Mouse (Mus musculus): Measurements from ENCODE around the gene Arsb.

DNA sequence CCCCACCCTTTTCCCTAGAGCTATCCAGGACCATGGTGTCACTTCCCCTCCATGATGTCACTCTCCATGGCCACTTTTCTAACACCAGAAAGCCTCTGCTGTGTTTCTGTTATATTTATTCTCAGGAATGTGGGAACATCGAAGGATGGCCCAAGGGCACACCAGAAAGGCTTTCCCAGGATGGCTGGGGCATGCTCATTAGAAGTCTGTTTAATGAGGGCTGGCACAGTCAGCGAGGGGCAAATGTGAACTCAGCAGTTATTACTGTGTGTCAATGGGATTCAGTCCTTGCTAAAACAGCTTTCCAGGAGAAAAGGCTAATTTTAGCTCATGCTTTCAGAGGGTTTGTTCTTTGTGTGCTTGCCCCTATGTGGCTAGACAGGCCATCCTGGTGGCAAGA, 213.1 kb downstream of the Arsb start:
- TF ChIP-seq CTCF (IDR thresholded peaks at IDR 0.05; ENCODE audit: borderline replicate concordance, insufficient read depth, low read length) = no peak
- TF ChIP-seq POLR2A (IDR thresholded peaks at IDR 0.05; ENCODE audit: low read depth, low read length) = no peak
